Mouse (Mus musculus) erythroblast, embryonic 14.5 days (primary cell): ENCODE results near the gene Lrrc23.

Source experiments
- GATA1 ChIP-seq: IDR thresholded peaks from 2 replicates; pipeline ENCODE4 v1.6.1; 2012; ENCODE audit warnings: low read length, inconsistent platforms, mixed read lengths
- TAL1 ChIP-seq: IDR thresholded peaks from 3 replicates; pipeline ENCODE4 v1.6.1; 2012; ENCODE audit warnings: low read length, inconsistent platforms, mixed read lengths

- TF ChIP-seq TAL1 (no peak), GATA1 (no peak)
Observed at GRCm38 (mm10) chr6:124746654-124747632, 32.6 kb downstream of the Lrrc23 start.
